In the genomic region with DNA sequence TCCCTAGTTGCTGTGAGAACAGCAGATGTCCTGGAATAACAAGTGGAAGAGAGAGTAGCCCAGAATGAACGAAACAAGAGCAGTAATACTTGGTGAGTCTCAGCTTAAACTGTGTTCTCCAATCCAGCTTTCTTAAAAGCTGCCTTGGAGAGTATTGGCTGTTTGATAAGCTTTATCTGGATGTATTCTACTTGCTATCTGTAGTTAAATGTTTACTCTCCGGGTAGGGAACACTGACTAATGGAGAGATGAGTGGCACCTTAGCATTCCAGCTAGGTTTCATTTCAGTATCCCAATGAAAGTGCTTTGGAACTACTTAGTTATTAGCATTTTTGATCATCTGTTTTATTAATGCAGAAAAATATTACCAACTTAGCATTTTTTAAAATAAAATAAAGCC, we compare ENCODE assay signal across 32 mouse cellular contexts.
"Had no signal": no experiment of that assay in that cellular context is flagged by ENCODE, and none has a peak within 500 bp of the region (broad histone marks: within the 10 kb centered on the region; RNA-seq: fewer than 3 reads in every experiment).

No protein-coding gene starts in this region.

- H3K9ac ChIP-seq: limb, embryonic 12.5 days; limb, embryonic 13.5 days; limb, embryonic 15.5 days; liver, embryonic 12.5 days; liver, embryonic 13.5 days; liver, embryonic 14.5 days; liver, embryonic 15.5 days; liver, postnatal 0 days; lung, embryonic 14.5 days; lung, embryonic 15.5 days; midbrain, embryonic 12.5 days; midbrain, embryonic 13.5 days; midbrain, embryonic 15.5 days had no signal

- H3K9me3 ChIP-seq: limb, embryonic 10.5 days; limb, embryonic 12.5 days; limb, embryonic 13.5 days; limb, embryonic 15.5 days; liver, embryonic 12.5 days; liver, embryonic 13.5 days; liver, embryonic 15.5 days; lung, embryonic 15.5 days; megakaryocyte, embryonic 14.5 days; midbrain, embryonic 10.5 days; midbrain, embryonic 12.5 days; midbrain, embryonic 13.5 days; midbrain, embryonic 15.5 days had no signal

- H3K27ac ChIP-seq: left cerebral cortex, adult 2 months; limb, embryonic 10.5 days; limb, embryonic 12.5 days; limb, embryonic 13.5 days; limb, embryonic 15.5 days; liver, embryonic 12.5 days; liver, embryonic 13.5 days; liver, embryonic 14.5 days; liver, embryonic 15.5 days; lung, embryonic 15.5 days; macrophage; midbrain, embryonic 10.5 days; midbrain, embryonic 12.5 days; midbrain, embryonic 13.5 days; midbrain, embryonic 15.5 days had no signal

- ATAC-seq: liver, embryonic 12.5 days; liver, postnatal 0 days; lung, postnatal 0 days; midbrain, embryonic 13.5 days; midbrain, embryonic 15.5 days; midbrain, embryonic 16.5 days had no signal

- H3K4me2 ChIP-seq: limb, embryonic 12.5 days; limb, embryonic 13.5 days; limb, embryonic 15.5 days; liver, embryonic 11.5 days; liver, embryonic 12.5 days; liver, embryonic 13.5 days; liver, embryonic 15.5 days; lung, embryonic 14.5 days; lung, embryonic 15.5 days; midbrain, embryonic 11.5 days; midbrain, embryonic 12.5 days; midbrain, embryonic 13.5 days; midbrain, embryonic 15.5 days had no signal

- H3K4me3 ChIP-seq: left cerebral cortex, adult 2 months; limb, embryonic 10.5 days; limb, embryonic 12.5 days; limb, embryonic 13.5 days; limb, embryonic 15.5 days; liver, embryonic 12.5 days; liver, embryonic 13.5 days; liver, embryonic 15.5 days; lung, embryonic 15.5 days; megakaryocyte, embryonic 14.5 days; midbrain, embryonic 10.5 days; midbrain, embryonic 12.5 days; midbrain, embryonic 13.5 days; midbrain, embryonic 15.5 days; myocyte had no signal

- DNase-seq: left cerebral cortex, postnatal 4 days; liver; liver, embryonic 13.5 days; liver, postnatal 0 days; lung, adult 18-20 months; lung, adult 2 months; lung, embryonic 14.5 days; lung, postnatal 10 days; lung, postnatal 14 days; lung, postnatal 36 days; lung, postnatal 4 days; midbrain, embryonic 14.5 days had no signal

- H3K27me3 ChIP-seq: limb, embryonic 12.5 days; limb, embryonic 13.5 days; limb, embryonic 15.5 days; liver, embryonic 12.5 days; liver, embryonic 13.5 days; liver, embryonic 15.5 days; lung, embryonic 15.5 days; midbrain, embryonic 12.5 days; midbrain, embryonic 13.5 days; midbrain, embryonic 15.5 days had no signal

- H3K4me1 ChIP-seq: limb, embryonic 10.5 days; limb, embryonic 12.5 days; limb, embryonic 13.5 days; limb, embryonic 15.5 days; liver, embryonic 12.5 days; liver, embryonic 13.5 days; liver, embryonic 15.5 days; lung, embryonic 15.5 days; megakaryocyte, embryonic 14.5 days; midbrain, embryonic 10.5 days; midbrain, embryonic 12.5 days; midbrain, embryonic 13.5 days; midbrain, embryonic 15.5 days had no signal

- H3K36me3 ChIP-seq: limb, embryonic 10.5 days; limb, embryonic 12.5 days; limb, embryonic 13.5 days; limb, embryonic 15.5 days; liver, embryonic 12.5 days; liver, embryonic 13.5 days; liver, embryonic 15.5 days; lung, embryonic 15.5 days; midbrain, embryonic 10.5 days; midbrain, embryonic 12.5 days; midbrain, embryonic 13.5 days; midbrain, embryonic 15.5 days had no signal
